Mouse (Mus musculus) embryonic facial prominence, embryonic 11.5 days (tissue): ENCODE measurements around the gene Borcs5. TPM values are rescaled to one million over a fixed set of nuclear protein-coding genes. Genes with fewer than 3 reads are reported as not detected.

ENCODE experiments used
- ATAC-seq: fragments of 200-750 bp; cut with Nextera tagmentation; replicated peaks from 2 replicates; pipeline ENCODE4 v1.8.0; 2017; ENCODE audit warnings: low read depth; ENCODE audit not compliant: insufficient number of reproducible peaks, low FRiP score, low TSS enrichment
- DNase-seq: peaks from one replicate; pipeline ENCODE4 v3.0.0-alpha.2; 2015; ENCODE audit warnings: low spot score
- H3K27ac ChIP-seq: fragments of 300-500 bp; sonication (generic); replicated peaks from 2 replicates; pipeline ENCODE4 v1.5.1; 2014; ENCODE audit warnings: mild to moderate bottlenecking, low read depth, low read length, control low read depth
- H3K27me3 ChIP-seq: fragments of 300-500 bp; sonication (generic); 2 replicates; pipeline ENCODE4 v1.6.1; 2014; ENCODE audit warnings: mild to moderate bottlenecking, low read length, moderate library complexity, mixed read lengths; ENCODE audit not compliant: control insufficient read depth, insufficient read depth
- H3K36me3 ChIP-seq: fragments of 300-500 bp; sonication (generic); replicated peaks from 2 replicates; pipeline ENCODE4 v1.6.1; 2014; ENCODE audit warnings: low read depth, mild to moderate bottlenecking, low read length, moderate library complexity, mixed read lengths; ENCODE audit not compliant: control insufficient read depth, insufficient read depth
- H3K4me1 ChIP-seq: fragments of 300-500 bp; sonication (generic); 2 replicates; pipeline ENCODE4 v1.6.1; 2014; ENCODE audit warnings: low read length, mixed read lengths; ENCODE audit not compliant: control insufficient read depth, insufficient read depth
- H3K4me2 ChIP-seq: fragments of 300-500 bp; sonication (generic); 2 replicates; pipeline ENCODE4 v1.6.1; 2014; ENCODE audit warnings: low read depth, mild to moderate bottlenecking, control low read depth, low read length, moderate library complexity
- H3K4me3 ChIP-seq: fragments of 300-500 bp; sonication (generic); 2 replicates; pipeline ENCODE4 v1.5.1; 2014; ENCODE audit warnings: low read depth, low read length, control low read depth
- H3K9ac ChIP-seq: fragments of 300-500 bp; sonication (generic); replicated peaks from 2 replicates; pipeline ENCODE4 v1.6.1; 2014; ENCODE audit warnings: mild to moderate bottlenecking, control low read depth, low read length
- H3K9me3 ChIP-seq: fragments of 300-500 bp; sonication (generic); replicated peaks from 2 replicates; pipeline ENCODE4 v1.6.1; 2016; ENCODE audit warnings: mild to moderate bottlenecking, low read length, inconsistent platforms, mixed read lengths; ENCODE audit not compliant: control insufficient read depth
- WGBS: fragments of 180-500 bp; shearing (Covaris S2); extraction: QIAGEN DNeasy Blood & Tissue Kit; methylation state at CpG from one replicate; pipeline ENCODE4 v1.1.7; 2014; 5-methylcytosine and 5-hydroxymethylcytosine counted together
- polyA plus RNA-seq: library from polyadenylated mRNA; unstranded; fragments of >200 nt; fragmentation: Nextera tagmentation; extraction: Ambion mirVana; gene quantifications from 2 replicates; pipeline ENCODE4 v1.2.1, GENCODE M21; 2014

The Borcs5 gene
- polyA plus RNA-seq, 1 experiment from 2014 or later = 19.6 TPM

GRCm38 (mm10) chr6:134723326-134723725, 84.0 kb downstream of the Borcs5 start:
- 92% methylated on average over 7 of the region's 7 CpGs for WGBS
- H3K27me3 ChIP-seq = no peaks in the 10 kb centered on the region
- no peak overlapping the region for H3K4me2 ChIP-seq
- H3K4me1 ChIP-seq = no peaks in the 10 kb centered on the region
- no peak for ATAC-seq
- no peak overlapping the region for H3K9ac ChIP-seq
- no peaks in the 10 kb centered on the region for H3K9me3 ChIP-seq
- DNase-seq = no peak
- H3K36me3 ChIP-seq = no peaks in the 10 kb centered on the region
- no peak overlapping the region for H3K27ac ChIP-seq
- no peak overlapping the region for H3K4me3 ChIP-seq

- Histone ChIP-seq H3K36me3 (no peaks in the 10 kb centered on the region), H3K4me2 (no peak overlapping the region), H3K4me3 (no peak overlapping the region), H3K9ac (no peak overlapping the region), H3K9me3 (no peaks in the 10 kb centered on the region), H3K27ac (no peak overlapping the region), H3K4me1 (no peaks in the 10 kb centered on the region), H3K27me3 (no peaks in the 10 kb centered on the region)
- 85% methylated on average over 9 of the region's 9 CpGs for WGBS
- ATAC-seq = no peak
- DNase-seq = no peak
These were observed 84.7 kb downstream of the Borcs5 start for GRCm38 (mm10) chr6:134723833-134724553.

- no peaks in the 10 kb centered on the region for H3K27me3 ChIP-seq
- no peak overlapping the region for H3K27ac ChIP-seq
- no peaks in the 10 kb centered on the region for H3K9me3 ChIP-seq
- H3K4me1 ChIP-seq = no peaks in the 10 kb centered on the region
- no peaks in the 10 kb centered on the region for H3K36me3 ChIP-seq
- H3K4me2 ChIP-seq = no peak overlapping the region
- H3K4me3 ChIP-seq = no peak overlapping the region
- DNase-seq (no peak), ATAC-seq (no peak)
- no peak overlapping the region for H3K9ac ChIP-seq
These were observed 86.1 kb downstream of the Borcs5 start for GRCm38 (mm10) chr6:134725406-134725805.

- no peaks in the 10 kb centered on the region for H3K4me1 ChIP-seq
- no peaks in the 10 kb centered on the region for H3K9me3 ChIP-seq
- H3K36me3 ChIP-seq = no peaks in the 10 kb centered on the region
- H3K9ac ChIP-seq = no peak overlapping the region
- ATAC-seq (no peak), DNase-seq (no peak)
- H3K27ac ChIP-seq = no peak overlapping the region
- no peak overlapping the region for H3K4me3 ChIP-seq
- H3K27me3 ChIP-seq = no peaks in the 10 kb centered on the region
- H3K4me2 ChIP-seq = no peak overlapping the region
- 92% methylated on average over 3 of the region's 3 CpGs for WGBS
These were observed 91.7 kb downstream of the Borcs5 start for GRCm38 (mm10) chr6:134730978-134731377.

GRCm38 (mm10) chr6:134732813-134733212, 93.5 kb downstream of the Borcs5 start:
- no peak overlapping the region for H3K4me3 ChIP-seq
- no peaks in the 10 kb centered on the region for H3K36me3 ChIP-seq
- H3K9me3 ChIP-seq = no peaks in the 10 kb centered on the region
- no peak for DNase-seq
- no peaks in the 10 kb centered on the region for H3K4me1 ChIP-seq
- no peak overlapping the region for H3K9ac ChIP-seq
- 89% methylated on average over 8 of the region's 8 CpGs for WGBS
- no peak overlapping the region for H3K27ac ChIP-seq
- no peak overlapping the region for H3K4me2 ChIP-seq
- no peaks in the 10 kb centered on the region for H3K27me3 ChIP-seq
- no peak for ATAC-seq

GRCm38 (mm10) chr6:134733800-134734221, 94.5 kb downstream of the Borcs5 start:
- no peaks in the 10 kb centered on the region for H3K36me3 ChIP-seq
- H3K4me2 ChIP-seq = no peak overlapping the region
- WGBS = 92% methylated on average over 5 of the region's 5 CpGs
- ATAC-seq (no peak), DNase-seq (no peak)
- H3K27ac ChIP-seq = no peak overlapping the region
- H3K9me3 ChIP-seq = no peaks in the 10 kb centered on the region
- H3K9ac ChIP-seq = no peak overlapping the region
- no peaks in the 10 kb centered on the region for H3K4me1 ChIP-seq
- H3K27me3 ChIP-seq = no peaks in the 10 kb centered on the region
- H3K4me3 ChIP-seq = no peak overlapping the region

- no peaks in the 10 kb centered on the region for H3K4me1 ChIP-seq
- 93% methylated on average over 3 of the region's 3 CpGs for WGBS
- H3K9ac ChIP-seq = no peak overlapping the region
- H3K27ac ChIP-seq = no peak overlapping the region
- no peaks in the 10 kb centered on the region for H3K9me3 ChIP-seq
- no peak overlapping the region for H3K4me2 ChIP-seq
- no peak overlapping the region for H3K4me3 ChIP-seq
- no peak for DNase-seq
- ATAC-seq = no peak
- no peaks in the 10 kb centered on the region; the same call in 1 of the 2 replicates for H3K36me3 ChIP-seq
- no peaks in the 10 kb centered on the region for H3K27me3 ChIP-seq
These were observed 97.5 kb downstream of the Borcs5 start for GRCm38 (mm10) chr6:134736853-134737252.

- H3K4me2 ChIP-seq = no peak overlapping the region
- H3K27me3 ChIP-seq = no peaks in the 10 kb centered on the region
- no peak for DNase-seq
- no peaks in the 10 kb centered on the region for H3K9me3 ChIP-seq
- H3K4me3 ChIP-seq = no peak overlapping the region
- no peak overlapping the region for H3K27ac ChIP-seq
- no peak for ATAC-seq
- H3K36me3 ChIP-seq = no peaks in the 10 kb centered on the region; the same call in 1 of the 2 replicates
- H3K4me1 ChIP-seq = no peaks in the 10 kb centered on the region
- no peak overlapping the region for H3K9ac ChIP-seq
These were observed 104.3 kb downstream of the Borcs5 start for GRCm38 (mm10) chr6:134743568-134743967.
